Mouse (Mus musculus) lung, adult 2 months (tissue): ENCODE results near the gene Myb. TPM values are rescaled to one million over a fixed set of nuclear protein-coding genes. Genes with fewer than 3 reads are reported as not detected.

Experiments
- DNase-seq: peaks from one replicate; pipeline ENCODE4 v3.0.0; 2022
- H3K4me1 ChIP-seq: fragments of 200-500 bp; 2 replicates; pipeline ENCODE4 v1.6.1; 2011; ENCODE audit warnings: low read length; ENCODE audit not compliant: control insufficient read depth, insufficient read depth
- H3K4me3 ChIP-seq: fragments of 200-500 bp; replicated peaks from 2 replicates; pipeline ENCODE3; 2011; ENCODE audit warnings: low read depth, mild to moderate bottlenecking, control low read depth, low read length; ENCODE audit errors: extremely low read depth
- CTCF ChIP-seq: fragments of 200-500 bp; IDR thresholded peaks from 2 replicates; pipeline ENCODE4 v1.5.1; 2011; ENCODE audit warnings: mild to moderate bottlenecking, low read length, control low read depth; ENCODE audit not compliant: insufficient read depth
- POLR2A ChIP-seq: fragments of 200-500 bp; IDR thresholded peaks from 2 replicates; pipeline ENCODE4 v1.6.1; 2011; ENCODE audit warnings: low read depth, mild to moderate bottlenecking, control low read depth, low read length, borderline replicate concordance; ENCODE audit errors: extremely low read depth
- WGBS: fragments of 180-500 bp; shearing (Covaris S2); methylation state at CpG from one replicate; pipeline ENCODE4 v1.1.7; 2018; 5-methylcytosine and 5-hydroxymethylcytosine counted together
- polyA plus RNA-seq: library from polyadenylated mRNA; depleted of rRNA; stranded (reverse); fragments of >200 nt; gene quantifications from 2 replicates; pipeline ENCODE4 v1.2.3, GENCODE M21; 2012

Gene Myb
- polyA plus RNA-seq, 1 experiment, result 5.1 TPM

DNA sequence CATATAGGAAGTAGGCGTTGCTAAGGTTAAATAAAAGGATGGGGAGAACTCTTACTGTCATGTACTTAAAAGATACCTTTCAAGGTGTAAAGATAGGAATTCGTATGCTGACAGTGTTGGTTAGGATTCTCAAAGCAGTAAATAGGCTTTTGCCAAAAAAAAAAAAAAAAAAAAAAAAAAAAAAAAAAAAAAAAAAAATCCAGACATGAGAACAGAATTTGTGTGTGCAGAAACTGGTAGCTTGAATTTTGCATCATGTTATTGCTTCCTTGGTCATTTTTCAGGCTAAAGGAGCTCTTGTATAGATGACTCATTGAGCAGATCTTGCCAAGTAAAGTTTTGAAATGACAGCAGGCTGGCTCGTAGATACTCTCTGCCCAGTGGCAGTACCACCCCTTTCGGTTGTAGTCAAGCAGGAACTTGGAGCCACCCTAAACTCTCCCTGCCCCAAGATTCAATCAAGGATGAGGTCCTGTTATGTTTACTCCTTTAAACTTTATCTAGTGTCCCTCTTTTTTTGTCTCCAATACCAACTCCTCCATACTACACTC lies 11.9 kb upstream of the Myb start:
- 72% methylated on average over 4 of the region's 4 CpGs for WGBS
- Histone ChIP-seq H3K4me1 (no peaks in the 10 kb centered on the region), H3K4me3 (no peak overlapping the region)
- TF ChIP-seq POLR2A, result no peak
- no peak for TF ChIP-seq CTCF
- DNase-seq, result no peak

- no peak overlapping the region for H3K4me3 ChIP-seq
- no peaks in the 10 kb centered on the region for H3K4me1 ChIP-seq
- 94% methylated on average over 8 of the region's 8 CpGs for WGBS
- TF ChIP-seq POLR2A (no peak), CTCF (no peak)
- no peak for DNase-seq
Observed at GRCm38 (mm10) chr10:21168466-21168865, 7.7 kb upstream of the Myb start.

GRCm38 (mm10) chr10:21167842-21168241 lies 7.1 kb upstream of the Myb start:
- TF ChIP-seq CTCF, result no peak
- no peak for TF ChIP-seq POLR2A
- Histone ChIP-seq H3K4me1 (no peaks in the 10 kb centered on the region), H3K4me3 (no peak overlapping the region)
- 93% methylated on average over 6 of the region's 6 CpGs for WGBS
- DNase-seq, result no peak

GRCm38 (mm10) chr10:21167165-21167564 lies 6.4 kb upstream of the Myb start:
- DNase-seq, result no peak
- TF ChIP-seq CTCF (no peak), POLR2A (no peak)
- 84% methylated on average over 5 of the region's 5 CpGs for WGBS
- no peaks in the 10 kb centered on the region for H3K4me1 ChIP-seq
- H3K4me3 ChIP-seq, result no peak overlapping the region

DNA sequence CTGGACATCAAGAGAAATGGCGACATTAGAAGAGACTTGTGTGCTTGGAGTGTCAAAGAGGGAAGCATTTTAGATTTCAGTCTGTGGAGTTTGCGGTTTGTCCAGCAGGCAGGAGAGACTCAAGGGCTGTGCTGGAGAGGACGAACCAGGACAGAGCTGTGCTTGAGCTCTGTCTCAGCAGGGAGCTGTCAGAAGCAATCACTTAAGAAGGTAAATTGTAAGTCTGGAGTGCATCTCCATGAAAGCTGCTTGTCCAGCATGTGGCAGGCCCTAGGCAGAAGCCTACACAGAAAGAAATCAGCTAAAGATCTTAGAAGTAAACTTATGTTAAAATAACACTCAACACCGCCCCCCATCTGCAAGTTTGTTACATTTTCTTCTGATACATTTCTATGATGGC lies 4.6 kb upstream of the Myb start:
- TF ChIP-seq CTCF (no peak), POLR2A (no peak)
- no peaks in the 10 kb centered on the region for H3K4me1 ChIP-seq
- H3K4me3 ChIP-seq, result no peak overlapping the region
- no peak for DNase-seq
- WGBS, result 88% methylated on average over 4 of the region's 4 CpGs

GRCm38 (mm10) chr10:21162124-21162523 lies 1.3 kb upstream of the Myb start:
- TF ChIP-seq CTCF (no peak), POLR2A (no peak)
- WGBS, result 56% methylated on average over 3 of the region's 3 CpGs
- no peak for DNase-seq
- no peak overlapping the region for H3K4me3 ChIP-seq
- H3K4me1 ChIP-seq, result 0 out of 2 replicates have a peak, but pooled peaks cover 2% of the 10 kb centered on the region

GRCm38 (mm10) chr10:21161359-21162094 lies 743 bp upstream of the Myb start:
- Histone ChIP-seq H3K4me1 (0 out of 2 replicates have a peak, but pooled peaks cover 2% of the 10 kb centered on the region), H3K4me3 (peak overlapping the region; percentile 48)
- TF ChIP-seq CTCF (no peak), POLR2A (no peak)
- WGBS, result 6% methylated on average over 20 of the region's 20 CpGs
- DNase-seq, result no peak

- DNase-seq, result peak; percentile 39
- H3K4me1 ChIP-seq, result 0 out of 2 replicates have a peak, but pooled peaks cover 2% of the 10 kb centered on the region
- H3K4me3 ChIP-seq, result peak overlapping the region; percentile 31
- WGBS, result under 1% methylated on average over 44 of the region's 44 CpGs
- TF ChIP-seq CTCF (no peak), POLR2A (no peak)
Observed at GRCm38 (mm10) chr10:21159697-21160394, 938 bp downstream of the Myb start.

DNA sequence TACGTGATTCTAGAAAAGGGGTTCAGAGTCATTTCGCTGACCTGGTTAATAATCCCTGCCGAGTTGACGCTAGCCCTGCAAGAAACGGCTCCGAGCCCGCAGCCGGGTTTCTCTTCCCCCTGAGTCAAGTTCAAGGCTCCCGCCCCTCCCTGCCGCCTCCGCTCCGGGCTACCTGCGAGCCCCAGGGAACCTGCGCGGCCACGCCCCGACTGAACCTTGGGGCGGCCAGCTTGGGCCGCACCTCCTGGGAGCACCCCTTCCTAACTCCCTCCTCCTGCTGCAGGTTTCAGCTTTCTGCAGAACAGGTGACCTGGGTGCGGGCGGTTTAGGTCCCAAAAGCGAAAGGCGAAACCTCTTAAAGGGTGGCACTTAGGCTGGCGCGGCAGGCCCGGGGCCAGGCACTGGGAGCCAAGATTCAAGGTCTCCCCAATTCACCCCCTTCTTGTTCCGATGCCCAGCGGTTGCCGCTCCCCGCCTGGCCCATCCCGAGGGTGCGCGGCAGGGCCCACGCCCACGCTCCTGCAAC lies 1.8 kb downstream of the Myb start:
- H3K4me1 ChIP-seq, result 0 out of 2 replicates have a peak, but pooled peaks cover 2% of the 10 kb centered on the region
- DNase-seq, result peak; percentile 44
- no peak for TF ChIP-seq CTCF
- no peak for TF ChIP-seq POLR2A
- WGBS, result under 1% methylated on average over 35 of the region's 35 CpGs
- H3K4me3 ChIP-seq, result peak overlapping the region; percentile 55
